Comparison of ENCODE assay signal across 8 mouse cellular contexts in the genomic region with DNA sequence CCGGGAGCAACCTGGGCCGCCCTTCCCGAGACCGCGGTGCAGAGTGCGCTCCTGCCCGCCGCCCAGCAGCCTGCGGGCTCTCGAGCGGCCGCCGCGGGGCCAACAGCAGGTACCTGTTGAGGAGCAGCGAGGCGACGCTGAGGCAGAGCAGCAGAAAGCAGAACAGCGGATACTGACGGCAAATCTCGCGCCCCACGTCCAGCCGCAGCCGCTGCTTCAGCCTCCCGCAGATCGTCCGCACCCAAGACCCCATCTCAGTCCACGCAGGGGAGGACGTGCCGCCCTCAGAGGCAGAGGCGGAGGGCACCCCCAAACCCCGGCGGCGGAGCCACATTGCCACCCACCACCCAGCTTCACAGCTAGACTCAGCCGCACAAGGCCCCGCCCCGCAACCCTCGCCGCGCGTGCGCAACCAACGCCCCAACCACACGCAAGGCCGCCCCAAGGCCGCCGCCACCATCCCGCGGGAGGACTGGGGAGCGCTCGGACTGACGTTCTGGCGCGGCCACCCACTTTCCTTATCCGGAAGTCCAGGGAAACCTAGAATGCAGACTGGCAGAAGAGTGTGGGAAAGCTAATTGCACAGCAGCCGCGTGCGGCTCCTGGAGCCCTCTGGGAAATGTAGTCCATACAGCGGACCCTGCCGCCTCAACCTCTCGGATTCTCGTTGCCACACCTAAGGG. TPM values are rescaled to one million over a fixed set of nuclear protein-coding genes. Genes with fewer than 3 reads are reported as not detected.
DNase-seq lines count a peak whose midpoint lies in the region; ATAC-seq lines count a peak whose summit lies in the region.

A gene (minus strand): TSS at position 404 of the 683 bp plus-strand sequence.

- H3K4me2 ChIP-seq in intestine, embryonic 14.5 days (ENCODE audit: low read length): peak within 1 kb of the TSS; percentile 86

- intact Hi-C loops in left cerebral cortex, postnatal 14 days (cut with DNase I): loop anchor here (2.0 to 5.0 kb wide), 2 partner anchors 44 to 84 kb away; a partner anchor contains a TSS

- peak within 1 kb of the TSS; percentile 79 for H3K9ac ChIP-seq in intestine, embryonic 14.5 days (ENCODE audit: low read length)

- H3K4me1 ChIP-seq in intestine, embryonic 14.5 days (replicated peaks; ENCODE audit: control insufficient read depth, insufficient read depth, low read length): peaks cover 6% of the 10 kb centered on the region; the same call in 1 of the 2 replicates

- H3K27me3 ChIP-seq in intestine, embryonic 14.5 days (replicated peaks; ENCODE audit: control insufficient read depth, insufficient read depth, low read length): no peaks in the 10 kb centered on the region

- peak; percentile 97 for DNase-seq in adrenal gland, adult 18-20 months (ENCODE audit: low spot score in 2 of 2)
- DNase-seq in embryo, embryonic 11 days: peak; percentile 95
- peak; percentile 97 for DNase-seq in gastrocnemius, postnatal 25 days
- DNase-seq in intestine, embryonic 14.5 days (ENCODE audit: low spot score): peak; percentile 97
- DNase-seq in left cerebral cortex, postnatal 14 days (ENCODE audit: low spot score in 2 of 2): peak; percentile 96 to 97
- DNase-seq in mesoderm, embryonic 11.5 days (ENCODE audit: low read depth, low spot score): peak; percentile 93
- DNase-seq in right cerebral cortex, postnatal 36 days (ENCODE audit: low spot score in 2 of 2): peak; percentile 96 to 97
- peak; percentile 96 for DNase-seq in yolk sac, embryonic 10.5 days (ENCODE audit: low spot score)

- WGBS in intestine, embryonic 14.5 days: under 1% methylated on average over 61 of the region's 62 CpGs

- peak; percentile 94 for ATAC-seq in intestine, embryonic 14.5 days (replicated peaks; ENCODE audit: low FRiP score, low TSS enrichment, low read depth)

- H3K4me3 ChIP-seq in intestine, embryonic 14.5 days (ENCODE audit: low read depth, low read length): peak within 1 kb of the TSS; percentile 79

- H3K36me3 ChIP-seq in intestine, embryonic 14.5 days (ENCODE audit: control insufficient read depth, insufficient read depth, low read length): no peaks in the 10 kb centered on the region

- H3K9me3 ChIP-seq in intestine, embryonic 14.5 days (ENCODE audit: control insufficient read depth, low read length): no peaks in the 10 kb centered on the region

- peak within 1 kb of the TSS; percentile 82 for H3K27ac ChIP-seq in intestine, embryonic 14.5 days (ENCODE audit: low read depth)

RNA-seq across cellular contexts. Expression of the gene that starts here (rescaled TPM):
- 10 to 100 TPM; 38.7 to 55.1 TPM for total RNA-seq in adrenal gland, adult 18-20 months (2021)
- 10 to 100 TPM; 12.1 to 12.4 TPM for total RNA-seq in gastrocnemius, postnatal 25 days (2021)
- 29.7 and 35.1 TPM in 2 replicates for polyA plus RNA-seq in intestine, embryonic 14.5 days (2014; fragmentation: Nextera tagmentation; extraction: Ambion mirVana)
- total RNA-seq in left cerebral cortex, postnatal 14 days (2021): 10 to 100 TPM; 49.7 to 51.1 TPM

Comparison
In these comparisons a context has a peak if more than half of its experiments do, and no peak if none do; other contexts are left out.
1. Peak in every context shown above with its lines: DNase-seq, ATAC-seq, H3K4me3 ChIP-seq and H3K27ac ChIP-seq.